ENCODE assay signal across 18 mouse cellular contexts in the genomic region with DNA sequence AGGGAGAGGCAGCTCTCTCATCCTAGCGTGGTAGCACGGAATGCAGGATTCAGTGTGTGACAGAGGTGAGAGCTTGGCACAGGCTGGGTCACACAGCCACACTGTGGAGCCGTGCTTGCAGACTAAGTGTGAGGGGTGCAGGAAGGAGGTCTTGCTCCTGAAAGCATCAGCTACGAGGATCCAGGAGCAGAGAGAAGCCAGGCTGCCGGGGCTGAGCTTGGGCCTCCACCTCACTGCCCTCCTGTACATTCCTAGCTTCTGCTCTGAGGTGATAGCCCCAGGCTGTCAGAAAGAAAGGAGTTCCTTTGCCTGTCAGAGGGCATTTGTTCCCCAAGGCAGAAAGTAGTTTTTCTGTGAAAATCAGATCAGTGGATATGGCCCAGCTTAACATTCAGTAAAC.
DNase-seq lines count a peak whose midpoint lies in the region; ATAC-seq and TF ChIP-seq lines count a peak whose summit lies in the region.
"Had no signal": no experiment of that assay in that cellular context is flagged by ENCODE, and none has a peak within 500 bp of the region (broad histone marks: within the 10 kb centered on the region; RNA-seq: fewer than 3 reads in every experiment).

No protein-coding gene starts in this region.

- no peak overlapping the region for H3K9ac ChIP-seq in hindbrain, embryonic 12.5 days
- H3K9ac ChIP-seq: embryonic facial prominence, embryonic 13.5 days; neural tube, embryonic 13.5 days had no signal

- H3K4me2 ChIP-seq in hindbrain, embryonic 12.5 days (replicated peaks) = no peak overlapping the region
- H3K4me2 ChIP-seq: embryonic facial prominence, embryonic 13.5 days; neural tube, embryonic 13.5 days had no signal

- peaks cover 36% of the 10 kb centered on the region for H3K4me1 ChIP-seq in hindbrain, embryonic 10.5 days (replicated peaks)
- H3K4me1 ChIP-seq in hindbrain, embryonic 12.5 days = peaks cover 15% of the 10 kb centered on the region
- no peaks in the 10 kb centered on the region for H3K4me1 ChIP-seq in thymus, adult 2 months (replicated peaks; ENCODE audit: control insufficient read depth, insufficient read depth, low read length)

- H3K4me3 ChIP-seq in hindbrain, embryonic 10.5 days = no peak overlapping the region
- no peak overlapping the region for H3K4me3 ChIP-seq in hindbrain, embryonic 12.5 days
- H3K4me3 ChIP-seq in thymus, adult 2 months (ENCODE audit: control insufficient read depth, insufficient read depth, low read length) = no peak overlapping the region
- H3K4me3 ChIP-seq: embryonic facial prominence, embryonic 13.5 days; neural tube, embryonic 13.5 days had no signal

- H3K9me3 ChIP-seq in hindbrain, embryonic 10.5 days = no peaks in the 10 kb centered on the region
- H3K9me3 ChIP-seq in hindbrain, embryonic 12.5 days (replicated peaks) = no peaks in the 10 kb centered on the region
- H3K9me3 ChIP-seq: embryonic facial prominence, embryonic 13.5 days; neural tube, embryonic 13.5 days had no signal

- H3K36me3 ChIP-seq in hindbrain, embryonic 10.5 days = peaks cover 12% of the 10 kb centered on the region
- 0 out of 2 replicates have a peak, but pooled peaks cover 4% of the 10 kb centered on the region for H3K36me3 ChIP-seq in hindbrain, embryonic 12.5 days
- H3K36me3 ChIP-seq in thymus, adult 2 months (ENCODE audit: control insufficient read depth, insufficient read depth, low read length) = no peaks in the 10 kb centered on the region
- H3K36me3 ChIP-seq: neural tube, embryonic 13.5 days had no signal

- no peak for TF ChIP-seq CTCF in thymus, adult 2 months (IDR thresholded peaks at IDR 0.05; ENCODE audit: borderline replicate concordance, control insufficient read depth, extremely low read depth, insufficient read depth, low read length, poor library complexity)

- peak; percentile 80 for DNase-seq in heart, adult 11 months
- DNase-seq in heart, postnatal 14 days = no peak
- peak; percentile 2 for DNase-seq in hindbrain, embryonic 10.5 days (ENCODE audit: low spot score)
- DNase-seq in testis, postnatal 10 days (ENCODE audit: low spot score) = peak; percentile 34
- no peak for DNase-seq in testis, postnatal 14 days (ENCODE audit: low spot score)
- no peak for DNase-seq in thymus, adult 2 months
- no peak for DNase-seq in layer of hippocampus, postnatal 25 days (ENCODE audit: extremely low spot score in 1 of 2, low spot score in 1 of 2)
- DNase-seq: cerebellum, adult 18-20 months; kidney, postnatal 4 days; lung, adult 2 months; lung, postnatal 36 days; right cerebral cortex, postnatal 25 days; thymus, adult 18-20 months had no signal

- ATAC-seq in hindbrain, embryonic 12.5 days (ENCODE audit: low FRiP score) = no peak
- ATAC-seq: hindbrain, embryonic 16.5 days; intestine, postnatal 0 days had no signal

- H3K27ac ChIP-seq in hindbrain, embryonic 10.5 days = no peak overlapping the region
- H3K27ac ChIP-seq in hindbrain, embryonic 12.5 days = no peak overlapping the region
- H3K27ac ChIP-seq in thymus, adult 2 months (ENCODE audit: control insufficient read depth, insufficient read depth, low read length) = no peak overlapping the region
- H3K27ac ChIP-seq: embryonic facial prominence, embryonic 13.5 days; neural tube, embryonic 13.5 days had no signal

- WGBS in hindbrain, embryonic 10.5 days = 75% methylated on average over 5 of the region's 5 CpGs
- WGBS in hindbrain, embryonic 12.5 days = 68% methylated on average over 5 of the region's 5 CpGs
- 91% methylated on average over 5 of the region's 5 CpGs for WGBS in thymus, adult 2 months

- intact Hi-C loops in heart, postnatal 14 days (cut with DNase I) = no loop called here

- no peak for TF ChIP-seq POLR2A in thymus, adult 2 months (IDR thresholded peaks at IDR 0.05; ENCODE audit: control insufficient read depth, extremely low read depth, insufficient read depth, low read length, poor library complexity)

- H3K27me3 ChIP-seq in hindbrain, embryonic 10.5 days (ENCODE audit: insufficient read depth, poor library complexity, severe bottlenecking) = no peaks in the 10 kb centered on the region
- no peaks in the 10 kb centered on the region for H3K27me3 ChIP-seq in hindbrain, embryonic 12.5 days
- H3K27me3 ChIP-seq in thymus, adult 2 months (ENCODE audit: control insufficient read depth, insufficient read depth, low read length) = no peaks in the 10 kb centered on the region
- H3K27me3 ChIP-seq: embryonic facial prominence, embryonic 13.5 days; neural tube, embryonic 13.5 days had no signal

Comparison
In these comparisons a context has a peak if more than half of its experiments do, and no peak if none do; other contexts are left out.
1. DNase-seq: peak in heart, adult 11 months (single experiment), hindbrain, embryonic 10.5 days (single experiment) and testis, postnatal 10 days (single experiment); none in heart, postnatal 14 days (0 of 2), testis, postnatal 14 days (single experiment), thymus, adult 2 months (single experiment) and layer of hippocampus, postnatal 25 days (0 of 2).